Mouse (Mus musculus) adrenal gland, postnatal 25 days (tissue): Measurements from ENCODE around the gene Foxred1. TPM values are rescaled to one million over a fixed set of nuclear protein-coding genes. Genes with fewer than 3 reads are reported as not detected.

Experiments used
- DNase-seq: peaks from one replicate; pipeline ENCODE4 v3.0.0; 2021; ENCODE audit warnings: mixed read lengths
- long read RNA-seq: library from polyadenylated mRNA; stranded (forward); transcript quantifications from one replicate; pipeline ENCODE4 v2.0.0, GENCODE M21; 2021
- total RNA-seq: library from RNA; stranded (reverse); gene quantifications from 2 replicates; pipeline ENCODE4 v1.2.3, GENCODE M21; 2021

The Foxred1 gene
- 46.6 and 57.8 TPM in 2 replicates for total RNA-seq
- long read RNA-seq, transcript Foxred1-202 (11 exons, 2,289 nt), result major isoform, 95 of 134 reads
- long read RNA-seq, partial matches to known transcripts, result 15 of 134 reads
- long read RNA-seq, other reads (novel, unspliced or antisense), result 22 of 134 reads

DNA sequence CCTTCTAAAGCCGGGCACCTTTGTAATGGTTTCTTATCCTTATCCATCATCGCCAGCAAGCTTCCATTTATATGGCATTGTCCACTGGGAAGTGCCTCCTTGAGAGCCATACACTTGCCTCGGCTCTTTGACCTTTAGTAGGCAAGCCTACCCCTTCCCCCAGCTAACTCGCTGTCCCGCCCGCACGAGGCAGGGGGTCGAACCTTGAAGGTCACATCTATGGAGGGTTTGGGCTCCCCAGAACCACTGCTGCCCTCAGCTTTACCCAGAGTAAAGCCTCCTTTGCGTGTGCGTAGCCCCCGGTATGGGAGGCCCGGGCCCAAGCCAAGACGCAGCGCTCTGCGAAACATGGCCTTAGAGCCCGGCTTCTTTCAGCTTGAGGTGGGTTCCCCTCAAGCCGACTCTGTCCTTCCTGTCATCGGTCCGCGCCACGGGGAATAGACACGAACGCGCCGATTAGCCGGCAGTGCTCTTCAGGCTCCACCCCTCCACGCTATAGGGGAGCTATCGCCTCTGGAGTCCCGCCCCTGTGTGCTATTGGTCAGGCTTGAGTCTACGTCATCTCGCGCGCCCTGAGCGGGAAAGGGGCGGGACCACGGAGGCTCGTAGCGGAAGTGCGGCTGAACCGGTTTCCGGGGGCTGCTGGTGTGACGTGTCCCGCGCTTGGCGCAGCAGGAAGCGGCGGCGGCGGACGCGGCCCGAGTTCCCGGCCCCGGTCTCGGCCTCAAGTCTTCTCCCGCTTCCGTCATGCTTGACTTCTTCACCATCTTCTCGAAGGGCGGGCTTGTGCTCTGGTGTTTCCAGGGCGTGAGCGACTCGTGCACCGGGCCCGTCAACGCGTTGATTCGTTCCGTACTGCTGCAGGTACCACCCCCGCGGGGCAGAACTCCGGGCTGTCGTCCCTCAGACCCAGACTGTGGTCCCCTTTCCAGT is at the start of gene Foxred1:
Gene Foxred1 (minus strand): TSS at position 514 of the 933 bp plus-strand sequence.
- DNase-seq, result peak; percentile 98

DNA sequence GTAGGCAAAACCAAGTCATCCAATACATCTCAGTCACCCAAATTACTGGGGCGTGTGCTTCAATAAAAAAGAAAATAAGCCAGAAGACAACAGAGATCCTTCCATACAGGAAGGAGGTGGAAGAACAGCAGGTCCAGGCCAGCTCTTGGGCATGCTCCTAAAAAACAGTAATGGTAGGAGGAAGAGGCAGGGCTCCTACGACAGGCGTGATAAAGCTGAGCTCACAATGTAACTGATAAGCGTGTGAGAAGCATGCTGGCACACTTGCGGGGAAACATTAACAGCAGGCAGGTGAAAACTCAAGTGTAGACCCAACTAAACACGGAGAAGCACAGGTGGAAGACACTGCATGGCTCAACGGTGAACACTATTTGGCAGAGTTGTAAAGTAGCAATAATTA is 46.5 kb upstream of the Foxred1 start:
- DNase-seq, result no peak

DNA sequence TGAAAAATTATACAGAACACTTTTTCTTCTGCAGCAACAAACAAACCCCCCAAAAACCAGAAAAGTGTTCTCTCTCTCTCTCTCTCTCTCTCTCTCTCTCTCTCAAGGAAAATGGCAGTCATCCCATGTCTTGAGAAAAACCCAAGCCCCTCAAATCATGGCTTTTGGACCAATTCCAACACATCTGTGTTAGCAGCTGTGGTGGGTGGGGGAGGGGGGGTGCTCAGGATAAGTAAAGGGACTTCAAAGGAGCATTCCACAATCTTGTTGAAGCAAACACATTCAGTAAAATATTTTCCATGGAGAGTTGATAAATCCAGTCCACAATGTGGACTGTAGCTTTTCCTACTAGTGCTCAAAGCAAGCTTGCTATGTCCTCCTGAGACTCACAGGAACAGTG is 38.6 kb upstream of the Foxred1 start:
- DNase-seq, result no peak

DNA sequence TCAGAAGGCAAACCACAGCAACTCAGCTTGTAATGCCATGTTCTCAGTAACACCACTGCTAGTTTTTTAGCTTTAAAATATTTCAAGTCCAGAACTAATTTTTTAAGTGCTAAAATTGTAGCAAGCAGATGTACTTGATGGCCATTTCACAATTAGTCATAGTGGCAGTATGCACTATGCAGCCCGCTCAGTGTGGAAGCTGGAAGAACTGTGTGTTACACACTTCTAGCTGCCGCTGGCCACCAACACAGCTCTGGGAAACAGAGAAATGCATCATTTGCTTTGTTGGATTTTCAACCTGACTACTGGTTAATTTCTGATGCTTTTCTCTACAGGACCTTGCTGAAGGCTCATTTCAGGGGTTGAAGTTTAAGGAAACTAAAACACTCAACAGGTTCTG is 36.5 kb upstream of the Foxred1 start:
- no peak for DNase-seq

DNA sequence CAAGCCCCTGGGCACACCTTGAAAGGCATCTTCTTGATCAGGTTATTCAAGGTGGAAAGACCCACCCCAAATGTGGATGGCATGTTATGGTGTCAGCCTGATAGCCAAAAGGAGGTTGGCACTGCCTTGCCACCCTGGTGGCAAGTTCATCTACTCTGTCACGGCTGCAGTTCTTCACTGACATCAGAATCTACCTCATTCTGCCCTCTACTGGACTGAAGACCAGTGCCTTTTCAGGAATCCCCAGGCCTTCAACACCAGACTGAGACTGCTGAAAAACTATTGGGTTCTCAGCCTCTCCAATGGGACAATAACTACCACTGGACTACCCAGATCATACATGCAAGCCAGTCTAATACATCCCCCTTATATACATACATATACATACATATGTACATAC is 28.9 kb upstream of the Foxred1 start:
- DNase-seq, result no peak

DNA sequence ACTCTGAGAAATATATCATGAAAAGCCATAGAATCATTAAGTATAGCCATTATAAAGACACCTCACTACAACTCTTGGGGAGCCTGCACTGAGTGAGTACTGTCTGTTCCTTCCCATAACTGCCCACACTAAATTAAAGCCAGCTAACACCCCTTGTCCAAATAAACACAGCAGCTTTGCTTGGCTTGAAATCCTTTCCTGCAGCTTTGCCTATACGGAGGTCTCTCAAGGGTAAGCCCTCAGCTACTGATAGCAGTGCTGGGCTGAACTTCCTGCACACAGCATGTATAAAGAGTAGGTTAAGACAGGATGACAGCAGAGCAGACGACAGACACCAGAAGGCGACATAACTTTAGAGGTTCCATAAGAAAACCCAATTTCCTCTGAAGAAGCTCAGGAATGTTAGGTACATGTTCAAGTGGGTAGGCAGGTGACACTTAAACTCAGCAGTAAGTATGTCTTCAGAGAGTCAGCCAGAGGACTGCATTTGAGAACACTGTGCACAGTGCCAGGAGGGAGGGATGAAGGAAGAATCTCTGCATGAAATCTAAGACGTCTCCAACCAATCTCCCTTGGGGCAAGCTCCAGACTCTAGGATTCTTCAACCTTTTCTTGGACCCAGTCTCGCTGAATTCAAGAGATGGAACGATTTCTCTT is 28.2 kb upstream of the Foxred1 start:
- DNase-seq, result no peak

DNA sequence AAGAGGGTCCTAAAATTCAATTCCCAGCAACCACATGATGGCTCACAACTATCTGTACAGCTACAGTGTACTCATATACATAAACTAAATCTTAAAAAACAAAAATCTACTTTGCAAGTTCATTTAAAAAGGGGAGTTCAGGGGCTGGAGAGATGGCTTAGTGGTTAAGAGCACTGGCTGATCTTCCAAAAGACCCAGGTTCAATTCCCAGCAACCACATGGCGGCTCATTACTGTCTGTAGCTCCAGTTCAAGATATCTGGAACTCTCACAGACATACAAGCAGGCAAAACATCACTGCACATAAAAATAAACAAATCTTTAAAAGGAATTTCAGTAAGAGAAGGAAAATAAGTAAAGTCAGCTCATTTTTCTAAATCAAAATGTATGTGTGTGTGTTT is 27.5 kb upstream of the Foxred1 start:
- DNase-seq, result no peak

DNA sequence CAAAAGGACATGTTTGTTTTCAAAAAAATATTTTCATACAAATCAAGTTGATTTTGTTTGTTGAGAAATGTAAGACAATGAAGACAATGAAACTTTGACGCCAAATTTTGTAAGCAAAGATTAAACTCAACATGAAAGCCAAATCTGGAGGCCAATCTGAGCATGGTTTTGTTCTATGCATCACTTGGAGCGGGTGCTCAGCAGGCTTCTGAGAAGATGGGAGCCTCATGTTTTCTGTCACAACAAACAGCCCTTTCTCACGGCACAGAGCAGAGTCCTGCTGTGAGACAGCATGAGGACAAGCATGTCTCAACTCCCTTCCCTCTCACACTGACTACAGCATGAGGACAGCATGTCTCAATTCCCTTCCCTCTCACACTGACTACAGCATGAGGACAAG is 25.1 kb upstream of the Foxred1 start:
- DNase-seq, result no peak

DNA sequence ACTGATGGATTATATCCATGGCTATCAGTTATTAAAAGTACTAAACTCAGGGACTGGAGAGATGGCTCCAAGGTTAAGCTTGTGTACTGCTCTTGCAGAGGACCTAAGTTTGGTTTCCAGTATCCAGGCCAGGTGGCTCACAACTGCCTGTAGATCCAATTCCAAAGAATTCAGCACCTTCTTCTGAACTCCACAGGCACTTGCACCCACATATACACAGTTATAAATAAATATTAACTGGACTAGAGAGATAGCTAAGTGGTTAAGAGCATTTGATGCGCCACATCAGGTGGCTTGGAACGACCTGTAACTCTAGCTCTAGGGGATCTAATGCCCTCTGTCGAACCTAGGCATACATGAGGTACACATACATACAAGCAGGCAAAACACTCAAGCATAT is 17.8 kb upstream of the Foxred1 start:
- no peak for DNase-seq

DNA sequence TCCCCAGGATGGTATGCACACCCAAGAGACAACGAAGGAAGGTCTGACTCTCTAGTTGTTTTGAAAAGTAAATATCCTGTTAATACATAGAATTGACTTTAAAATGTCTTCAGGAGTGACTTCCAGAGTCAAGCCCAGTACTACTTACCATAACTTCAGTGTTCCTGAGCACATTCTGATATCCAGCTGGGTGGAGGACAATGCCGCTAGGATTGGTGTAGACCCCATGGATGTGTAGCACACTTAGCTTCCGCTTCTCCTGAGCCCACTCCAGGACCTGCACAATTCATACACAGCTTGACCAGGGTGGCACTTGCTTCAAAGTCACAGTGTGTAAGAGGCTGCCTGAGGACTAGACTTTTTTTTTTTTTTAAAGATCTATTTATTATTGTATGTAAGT is 12.6 kb upstream of the Foxred1 start:
- DNase-seq, result no peak

DNA sequence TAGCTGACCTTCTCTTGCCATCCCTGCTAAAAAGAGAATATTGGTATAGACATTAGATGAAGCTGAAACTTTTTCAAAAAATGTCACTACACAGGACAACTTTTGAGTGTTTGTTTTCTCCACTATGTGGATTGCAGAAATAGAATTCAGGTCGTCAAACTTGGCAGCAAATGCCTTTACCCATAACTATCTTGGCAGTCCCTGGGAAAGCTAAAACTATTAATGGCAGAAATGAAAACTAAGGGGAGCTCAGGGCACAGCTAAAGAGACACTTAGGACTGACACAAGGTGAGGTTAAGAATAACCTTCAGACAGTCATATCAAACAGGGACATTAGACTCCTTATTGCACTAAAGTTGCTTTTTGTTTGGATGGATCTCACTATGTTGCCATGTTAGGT is 7.1 kb upstream of the Foxred1 start:
- no peak for DNase-seq

DNA sequence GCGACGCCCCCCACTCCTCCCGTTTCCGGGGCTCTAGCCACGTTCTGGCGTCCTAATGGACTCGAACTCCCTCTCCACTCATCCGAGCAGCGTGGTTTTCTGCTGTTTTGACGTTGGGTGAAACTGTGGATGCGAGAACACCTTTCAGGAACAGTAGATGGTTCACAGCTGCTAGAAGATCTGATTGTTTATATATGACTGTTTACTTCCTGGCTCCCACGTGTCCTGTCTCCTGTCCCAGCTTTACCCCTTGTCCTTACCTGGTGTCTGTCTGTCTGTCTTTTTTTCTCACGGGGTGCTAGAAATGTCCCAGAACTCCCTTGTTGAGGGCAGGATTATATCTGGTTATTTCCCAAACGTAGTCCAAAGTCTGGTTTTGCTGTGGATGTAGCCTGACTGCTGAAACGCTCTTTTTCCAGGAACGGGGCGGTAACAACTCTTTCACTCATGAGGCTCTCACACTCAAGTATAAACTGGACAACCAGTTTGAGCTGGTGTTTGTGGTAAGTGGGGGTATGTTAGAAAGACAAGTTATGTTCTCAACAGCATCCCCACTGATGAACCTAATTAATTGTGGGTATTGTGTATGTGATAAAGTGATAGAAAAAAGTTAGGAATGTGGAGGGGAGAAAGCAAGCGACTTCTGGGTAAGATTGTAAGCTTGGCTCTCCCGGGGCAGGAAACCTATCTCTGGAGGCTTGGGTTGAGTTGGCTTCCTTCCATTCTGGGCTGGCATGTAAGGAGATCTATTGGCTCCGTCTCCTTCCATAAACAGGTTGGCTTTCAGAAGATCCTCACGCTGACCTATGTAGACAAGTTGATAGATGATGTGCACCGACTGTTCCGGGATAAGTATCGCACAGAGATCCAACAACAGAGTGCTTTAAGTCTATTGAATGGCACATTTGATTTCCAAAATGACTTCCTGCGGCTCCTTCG is 987 bp upstream of the Foxred1 start:
- DNase-seq, result no peak

DNA sequence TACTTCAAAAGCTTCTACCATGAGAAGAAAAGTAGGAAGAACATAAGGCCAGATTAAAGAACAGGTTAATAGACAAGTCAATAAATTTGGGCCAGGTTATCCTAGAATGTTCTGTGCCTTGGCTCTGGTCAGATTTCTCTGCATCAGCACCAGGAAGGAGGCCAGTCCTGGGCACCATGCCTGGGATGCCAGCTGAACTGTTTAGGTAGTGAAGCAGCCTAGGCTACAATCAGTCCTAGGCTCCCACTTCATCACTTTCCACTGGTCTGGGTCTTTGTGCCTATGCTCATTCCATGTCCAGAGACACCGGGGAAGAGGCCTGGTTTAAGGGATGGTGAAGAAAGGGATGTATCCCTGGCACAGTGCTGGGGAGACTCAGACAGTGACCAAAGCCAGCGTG is 6.4 kb downstream of the Foxred1 start:
- no peak for DNase-seq

DNA sequence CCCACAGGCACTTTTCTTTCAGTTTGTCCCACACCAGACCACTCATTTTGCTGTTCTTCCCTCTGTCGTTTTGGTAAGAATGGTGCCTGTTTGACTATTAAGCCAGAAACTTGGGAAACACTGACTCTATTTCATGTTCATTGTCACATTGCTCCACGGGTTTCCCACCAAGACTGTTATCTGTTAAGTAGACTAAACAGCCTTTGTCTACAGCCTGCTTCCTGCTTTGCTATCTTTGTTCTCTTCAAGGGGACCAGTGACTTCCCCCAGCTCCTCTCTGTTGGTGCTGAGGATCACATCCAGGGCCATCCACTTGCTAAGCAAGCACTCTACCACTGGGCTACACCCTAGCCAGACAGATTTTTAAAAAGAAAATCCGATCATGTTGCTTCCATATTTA is 7.3 kb downstream of the Foxred1 start:
- DNase-seq, result no peak

DNA sequence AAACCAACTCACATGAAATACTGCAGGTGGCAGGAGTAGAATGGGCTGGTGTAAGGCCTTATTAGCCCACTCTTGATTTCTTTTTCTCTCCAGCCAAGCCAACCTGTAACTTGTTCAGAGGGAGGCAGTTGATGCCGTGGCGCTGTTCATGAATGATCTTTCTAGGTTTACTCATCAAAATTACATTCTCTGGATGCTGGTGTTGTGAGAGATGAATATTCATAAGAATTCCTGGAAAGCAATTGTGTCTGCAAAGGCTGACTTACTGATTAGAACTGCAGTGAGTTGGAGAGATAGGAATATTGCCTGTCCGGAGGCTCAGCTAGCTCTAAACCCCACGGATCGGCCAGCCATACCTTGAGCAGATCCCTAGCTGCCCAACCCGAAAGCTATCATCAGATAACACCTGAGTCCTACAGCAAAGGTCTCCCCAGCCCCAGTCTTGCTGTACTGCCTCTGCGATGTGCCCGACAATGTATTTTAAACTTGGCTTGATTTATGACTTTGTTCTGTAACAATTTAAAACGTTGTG is 10.3 kb downstream of the Foxred1 start:
- DNase-seq, result no peak

DNA sequence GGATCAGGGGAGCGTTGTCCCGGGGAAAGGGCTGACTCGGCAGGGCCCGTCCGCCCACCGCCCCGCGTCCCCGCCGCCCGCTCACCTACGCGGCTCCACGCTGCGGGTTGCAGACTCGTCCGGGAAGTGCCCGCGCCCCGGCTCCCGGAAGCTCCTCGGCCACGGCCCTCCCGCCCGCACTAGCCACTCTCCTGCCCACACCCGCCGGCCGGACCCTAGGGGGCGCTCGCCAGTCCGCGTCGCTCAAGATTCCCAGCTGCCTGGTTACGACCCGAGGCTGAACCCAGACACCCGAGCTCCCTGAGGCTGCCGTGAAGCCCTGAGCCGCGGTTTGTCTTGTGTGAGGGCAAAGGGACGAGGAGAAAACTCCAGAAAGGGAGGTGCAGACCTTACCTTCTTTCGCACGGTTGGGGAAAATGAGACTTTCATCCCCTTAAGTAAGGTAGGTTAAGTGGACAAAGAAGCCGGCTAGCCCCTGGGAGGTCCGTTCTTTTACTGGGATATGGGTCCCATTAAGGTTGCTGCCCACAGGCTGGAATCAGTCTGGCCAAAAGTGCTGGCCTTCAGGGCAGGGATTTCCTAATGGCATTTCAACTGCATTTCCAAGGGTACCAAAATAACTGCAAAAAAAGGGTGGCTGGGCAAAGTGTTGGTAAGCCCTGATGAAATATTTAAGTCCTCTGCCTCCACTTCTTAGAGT is 10.9 kb downstream of the Foxred1 start, which contains the start of the genes Srpr and Tirap:
Gene Srpr (plus strand): TSS at position 404 of the 700 bp plus-strand sequence.
Gene Tirap (minus strand): TSS at position 520 of the 700 bp plus-strand sequence.
- peak; percentile 96 for DNase-seq

DNA sequence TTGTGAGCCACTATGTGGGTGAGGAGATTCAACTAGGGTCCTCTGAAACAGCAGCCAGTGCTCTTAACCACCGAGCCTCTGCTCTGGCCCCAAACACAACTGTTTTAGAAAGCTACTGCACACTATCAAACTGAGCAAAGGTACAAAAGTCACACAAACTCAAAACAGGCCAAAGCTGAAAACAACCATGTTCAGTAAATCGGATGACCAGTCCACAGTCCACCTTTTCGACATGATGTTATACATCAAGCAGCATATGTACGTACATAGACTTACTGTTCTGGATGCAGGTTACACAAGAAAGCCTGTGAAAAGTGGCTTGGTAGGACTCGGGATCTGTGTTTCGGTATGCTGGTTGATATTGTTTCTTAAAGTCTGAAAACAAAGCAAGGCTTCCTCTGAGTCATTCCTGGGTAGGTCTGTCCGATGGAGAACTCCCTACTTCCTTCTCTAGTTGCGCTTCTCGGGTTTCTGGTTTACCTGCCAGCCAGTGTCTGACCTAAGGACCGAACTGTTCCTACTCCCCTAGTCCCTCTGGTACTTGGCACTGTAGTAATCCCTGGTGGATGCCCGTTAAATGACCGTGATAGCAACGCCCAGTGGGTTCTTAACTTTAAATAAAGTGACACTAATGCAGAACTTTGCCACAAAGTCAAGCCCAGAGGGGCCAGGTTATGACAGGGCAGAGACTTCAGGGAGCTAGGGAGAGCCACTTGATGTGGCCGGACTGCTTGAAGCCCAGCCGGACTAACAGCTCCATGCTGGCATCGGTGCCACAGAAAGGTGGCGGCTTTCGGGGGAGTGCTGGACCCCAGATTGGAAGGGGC is 11.7 kb downstream of the Foxred1 start:
- no peak for DNase-seq

DNA sequence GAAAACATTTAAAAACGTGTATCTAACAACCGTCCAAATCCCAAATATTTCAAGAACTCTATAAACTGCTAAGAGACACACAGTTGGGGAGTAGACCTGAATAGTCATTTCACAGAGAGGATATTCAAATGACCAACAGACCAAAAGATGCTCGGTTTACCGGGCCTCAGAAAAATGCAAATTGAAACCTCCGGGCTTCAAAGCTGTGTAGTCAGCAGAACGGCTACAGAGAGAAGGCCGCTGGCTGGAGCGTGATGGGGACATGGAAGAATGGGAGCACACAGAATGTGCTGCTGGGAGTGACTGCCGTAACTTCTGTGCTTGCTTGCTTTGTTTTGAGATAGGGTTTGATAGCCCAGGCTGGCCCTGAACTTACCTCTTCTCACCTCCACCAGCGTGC is 12.5 kb downstream of the Foxred1 start:
- no peak for DNase-seq

DNA sequence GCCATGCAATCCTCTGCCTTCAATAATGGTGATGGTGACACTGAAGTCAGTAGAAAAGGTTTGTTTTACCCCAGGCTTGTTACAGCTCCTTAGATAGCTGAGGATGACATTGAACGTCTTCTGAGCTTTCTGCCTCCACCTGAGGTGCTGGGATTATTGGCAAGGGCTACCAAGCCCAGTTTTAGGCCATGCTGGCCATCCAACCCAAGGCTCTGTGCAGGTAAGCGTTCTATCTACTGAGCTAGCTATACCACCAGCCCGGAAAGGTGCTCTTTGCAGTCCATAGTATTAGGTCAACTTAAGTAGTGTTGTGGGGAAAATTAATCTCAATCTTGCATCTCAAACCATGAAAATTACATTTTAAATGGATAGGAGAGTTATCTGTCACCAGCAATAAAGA is 13.2 kb downstream of the Foxred1 start:
- no peak for DNase-seq

DNA sequence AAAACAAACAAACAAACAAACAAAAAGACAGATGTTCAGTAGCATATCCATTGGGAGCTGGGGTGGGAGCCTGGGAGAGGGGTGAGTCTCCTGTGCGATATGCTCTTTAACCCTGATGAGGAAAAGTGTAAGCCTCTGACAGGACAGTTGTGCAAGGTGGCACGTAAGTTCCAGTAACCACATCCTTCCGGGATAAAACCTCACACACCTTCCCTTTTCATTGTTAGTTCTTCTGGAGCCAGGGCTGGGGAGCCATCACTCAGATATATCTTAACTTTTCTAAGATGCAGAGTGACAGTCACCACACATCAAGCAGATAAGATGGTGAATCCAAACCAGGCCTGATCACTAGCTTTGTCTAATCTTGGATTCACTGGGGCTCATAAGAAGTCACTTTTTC is 16.8 kb downstream of the Foxred1 start:
- no peak for DNase-seq
